Mouse (Mus musculus): ENCODE measurements around the gene Elmo2.

Elmo2 gene

GRCm38 (mm10) chr2:165326304-165327190 lies at the start of gene Elmo2:
Gene Elmo2 (minus strand): TSS chr2:165326479.
- DNase-seq, result peak; percentile 98 to 99

DNA sequence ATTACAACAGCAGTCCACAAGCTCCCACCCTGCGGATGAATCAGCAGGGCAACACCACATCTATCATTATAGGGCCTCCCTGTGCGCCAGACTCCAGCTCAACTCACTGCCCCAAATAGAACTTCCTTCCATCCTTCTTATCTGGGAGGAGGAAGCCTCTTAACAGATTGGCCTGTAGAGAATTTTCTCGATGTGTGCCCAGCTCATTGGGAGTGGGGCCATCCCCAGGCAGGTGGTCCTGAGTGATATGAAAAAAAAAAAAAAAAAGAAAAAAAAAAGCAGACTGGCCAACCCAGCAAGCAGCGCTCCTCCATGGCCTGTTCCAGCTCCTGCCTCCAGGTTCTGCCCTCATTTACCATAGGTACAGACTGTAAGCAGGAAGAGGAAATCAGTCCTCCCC lies 49.7 kb upstream of the Elmo2 start:
- DNase-seq, result no peak

DNA sequence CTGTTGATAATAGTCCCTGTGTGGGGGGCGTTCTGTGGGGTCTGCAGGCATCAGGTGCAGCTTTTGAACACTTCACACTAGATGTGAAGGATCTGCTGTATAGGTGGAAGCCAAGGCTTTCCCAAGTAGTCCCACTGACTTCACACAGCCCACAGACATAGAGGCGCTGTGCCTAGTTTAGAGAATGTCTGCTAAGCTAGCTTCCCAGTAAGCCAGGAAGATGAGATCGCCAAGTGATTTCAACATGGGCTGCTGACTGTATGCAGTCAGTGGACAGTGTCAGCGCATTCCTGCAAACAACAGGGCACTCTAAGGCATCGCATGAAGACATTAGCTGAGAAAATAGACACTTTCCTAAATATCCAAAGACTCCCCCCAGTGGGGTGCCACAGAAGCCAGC lies 49.2 kb upstream of the Elmo2 start:
- DNase-seq, result no peak

- no peak for DNase-seq
These were observed 44.8 kb upstream of the Elmo2 start for GRCm38 (mm10) chr2:165371066-165371465.

GRCm38 (mm10) chr2:165370348-165370747 lies 44.1 kb upstream of the Elmo2 start:
- DNase-seq, result no peak

DNA sequence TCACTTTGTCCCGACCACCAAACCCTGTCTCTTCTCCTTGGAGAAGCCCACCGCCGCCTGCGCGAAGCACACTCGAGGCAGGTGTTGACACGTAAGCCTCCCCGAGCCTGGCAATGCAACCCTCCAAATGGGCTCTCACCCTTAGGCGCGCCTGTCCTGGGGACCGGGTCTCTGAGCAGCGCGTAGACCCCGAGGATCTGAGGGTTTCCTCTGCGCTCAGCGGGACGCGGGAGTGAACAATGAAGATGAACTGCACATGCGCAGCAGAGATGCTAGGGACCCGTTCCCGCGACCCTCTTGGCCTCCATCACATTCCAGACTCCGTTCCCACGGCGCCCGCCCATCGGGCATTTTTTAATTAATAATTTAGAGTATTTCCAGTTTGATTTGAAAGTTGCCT lies 42.2 kb upstream of the Elmo2 start, which contains the start of gene Zfp663:
Gene Zfp663 (minus strand): TSS at position 234 of the 400 bp plus-strand sequence.
- no peak for DNase-seq

DNA sequence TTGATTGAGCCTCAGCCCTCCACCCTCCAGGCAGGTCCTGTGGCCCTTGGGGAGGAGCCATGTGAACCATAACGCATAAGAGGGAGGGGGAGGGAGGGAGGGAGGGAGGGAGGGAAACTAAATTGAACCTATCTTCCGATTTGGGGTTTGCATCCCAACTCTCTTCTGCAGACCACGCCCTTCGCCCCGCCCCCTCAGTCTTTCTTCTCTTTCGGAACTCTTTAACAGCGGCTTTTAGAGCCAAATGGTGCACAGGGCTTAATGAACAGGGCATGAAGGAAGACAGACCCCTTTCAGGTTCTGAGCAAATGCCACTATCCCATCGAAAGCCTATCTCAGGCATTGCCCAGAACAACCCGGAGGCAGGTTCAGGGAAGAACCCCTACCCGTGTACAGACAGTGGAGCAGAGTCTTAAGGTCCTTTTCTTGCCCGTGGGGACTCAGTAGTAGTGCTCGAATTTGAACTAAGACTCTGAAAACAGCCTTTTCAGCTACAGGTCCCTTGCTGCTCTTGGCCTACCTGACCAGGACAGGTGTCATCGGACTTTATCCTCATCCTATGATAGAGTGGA lies 41.7 kb upstream of the Elmo2 start:
- peak in 1 of 2 experiments; percentile 21 for DNase-seq

- peak; percentile 78 to 84 for DNase-seq
These were observed 40.8 kb upstream of the Elmo2 start for GRCm38 (mm10) chr2:165367047-165367520.

GRCm38 (mm10) chr2:165364334-165365091 lies 38.2 kb upstream of the Elmo2 start:
- peak; percentile 62 to 68 for DNase-seq

GRCm38 (mm10) chr2:165363282-165363681 lies 37.0 kb upstream of the Elmo2 start:
- DNase-seq, result no peak

DNA sequence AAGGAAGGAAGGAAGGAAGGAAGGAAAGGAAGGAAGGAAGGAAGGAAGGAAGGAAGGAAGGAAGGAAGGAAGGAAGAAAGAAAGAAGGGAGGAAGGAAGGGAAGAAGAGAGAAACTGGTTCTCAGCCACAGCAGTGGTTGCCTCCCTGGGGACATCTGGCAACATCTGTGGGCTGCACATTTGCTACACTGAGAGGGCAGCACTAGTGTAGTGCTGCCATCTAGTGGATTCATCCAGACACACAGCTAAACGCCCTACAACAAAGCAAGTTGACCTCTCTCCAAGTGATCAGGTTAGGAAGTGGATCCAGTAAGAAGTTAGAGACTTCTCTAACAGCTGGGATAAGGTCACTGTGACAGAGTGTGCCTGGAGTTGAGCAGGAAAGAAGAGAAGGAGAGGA lies 34.6 kb upstream of the Elmo2 start:
- DNase-seq, result peak in 1 of 2 experiments; percentile 67

DNA sequence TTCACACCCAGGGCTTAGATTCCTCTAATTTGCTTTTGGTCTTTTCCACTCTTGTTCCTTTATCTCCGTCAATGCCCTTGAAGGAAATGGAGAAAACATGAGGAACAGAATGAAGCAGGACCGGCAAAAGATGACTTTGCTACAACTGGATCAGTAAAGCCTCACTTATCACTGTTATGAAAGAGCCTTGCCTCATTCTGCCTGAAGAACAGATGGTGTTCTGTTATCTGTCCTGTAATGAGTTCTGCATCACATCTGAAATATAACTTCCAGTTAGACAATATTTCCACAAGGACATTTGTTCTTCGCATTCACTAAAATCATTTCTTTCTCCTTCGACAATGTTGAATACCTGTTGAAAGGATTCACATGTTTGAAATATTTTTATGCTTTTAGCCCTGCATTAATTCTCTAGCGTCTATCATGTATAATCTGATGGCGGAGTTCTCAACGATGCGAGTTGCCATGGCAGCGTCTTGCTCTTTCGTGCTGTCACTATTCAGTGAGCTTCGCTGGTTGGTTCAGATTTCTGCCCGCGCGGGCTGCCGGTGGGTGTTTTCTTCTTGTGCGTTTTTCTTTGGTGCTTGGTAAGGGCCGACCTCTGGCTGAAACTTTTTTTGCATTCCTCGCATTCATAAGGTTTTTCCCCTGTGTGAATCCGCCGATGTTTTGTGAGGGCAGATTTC lies 25.7 kb upstream of the Elmo2 start:
- DNase-seq, result no peak

GRCm38 (mm10) chr2:165349466-165349865 lies 23.2 kb upstream of the Elmo2 start:
- peak in 1 of 2 experiments; percentile 34 for DNase-seq

DNA sequence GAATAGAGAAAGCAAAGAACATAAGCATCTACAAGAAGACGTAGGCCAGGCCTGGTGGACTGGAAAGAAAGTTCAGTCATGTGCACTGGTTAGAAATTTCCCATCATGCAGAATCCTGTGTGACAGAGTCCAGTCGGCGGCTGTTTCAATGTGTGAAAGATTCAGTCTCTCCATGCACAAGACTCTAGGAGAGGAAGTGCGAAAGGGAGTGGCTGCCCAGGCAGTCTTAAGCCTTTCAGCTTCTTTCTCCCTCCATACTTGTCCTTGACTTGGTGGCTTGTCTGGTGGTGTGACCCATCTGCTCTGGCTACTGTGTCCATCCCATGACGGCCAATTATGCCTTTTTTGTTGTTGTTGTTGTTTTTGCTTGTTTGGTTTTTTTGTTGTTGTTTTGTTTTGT lies 19.9 kb upstream of the Elmo2 start:
- DNase-seq, result no peak

- peak; percentile 53 to 76 for DNase-seq
These were observed 10.9 kb upstream of the Elmo2 start for GRCm38 (mm10) chr2:165337191-165337590.

DNA sequence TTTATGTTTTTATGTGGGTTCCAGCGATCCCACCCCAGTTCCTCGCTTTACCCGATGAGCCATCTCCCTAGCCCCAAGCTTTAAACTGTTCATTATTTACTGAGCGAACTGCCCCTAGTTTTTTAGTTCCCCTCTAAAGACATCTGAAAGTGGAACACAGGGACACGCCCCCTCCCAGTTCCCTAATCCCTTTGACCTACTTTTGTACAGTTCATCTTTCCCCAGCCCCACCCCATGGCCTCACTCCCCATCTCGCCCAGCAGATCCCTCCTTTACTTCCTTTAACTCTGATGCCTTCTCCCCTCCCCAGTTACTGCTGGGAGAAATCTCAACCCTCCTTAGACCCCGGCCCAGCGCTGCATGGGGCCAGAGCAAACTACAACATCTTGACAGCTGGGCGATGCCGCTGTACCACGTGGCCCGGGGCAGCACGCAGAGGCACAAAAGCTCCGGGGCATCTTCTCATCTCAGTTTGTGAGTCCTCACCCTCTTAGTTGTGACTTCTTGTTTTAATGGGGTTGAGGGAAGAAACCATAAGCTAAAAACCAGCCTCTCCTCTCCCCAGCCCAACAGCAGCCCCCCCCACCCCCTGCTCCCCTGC lies 6.4 kb upstream of the Elmo2 start:
- peak in 1 of 2 experiments; percentile 65 for DNase-seq

GRCm38 (mm10) chr2:165329703-165330102 lies 3.4 kb upstream of the Elmo2 start:
- peak in 1 of 2 experiments; percentile 12 for DNase-seq

- peak in 1 of 2 experiments; percentile 11 for DNase-seq
These were observed 2.5 kb upstream of the Elmo2 start for GRCm38 (mm10) chr2:165328746-165329145.

DNA sequence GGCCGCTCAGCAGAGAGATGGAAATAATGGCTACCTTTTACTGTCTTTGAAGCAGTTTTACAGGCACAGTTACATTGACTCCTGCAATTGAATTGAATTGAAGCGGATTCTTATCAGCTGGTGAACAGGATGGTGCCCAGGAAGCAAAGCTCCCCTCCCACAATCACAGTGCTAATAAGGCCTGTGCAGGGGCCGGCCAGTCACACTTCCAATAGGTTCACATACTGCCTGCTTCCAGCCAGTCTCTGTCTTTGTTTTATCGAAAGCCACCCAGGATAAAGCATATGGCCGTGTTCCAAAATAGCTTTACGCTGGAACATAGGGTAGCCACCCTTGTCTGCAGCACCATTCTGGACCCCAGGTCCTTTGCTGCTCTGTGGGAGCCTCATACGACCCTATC lies 1.1 kb upstream of the Elmo2 start:
- DNase-seq, result peak in 1 of 2 experiments; percentile 19

GRCm38 (mm10) chr2:165325521-165326303 lies 567 bp downstream of the Elmo2 start:
- peak in 1 of 2 experiments; percentile 58 for DNase-seq

DNA sequence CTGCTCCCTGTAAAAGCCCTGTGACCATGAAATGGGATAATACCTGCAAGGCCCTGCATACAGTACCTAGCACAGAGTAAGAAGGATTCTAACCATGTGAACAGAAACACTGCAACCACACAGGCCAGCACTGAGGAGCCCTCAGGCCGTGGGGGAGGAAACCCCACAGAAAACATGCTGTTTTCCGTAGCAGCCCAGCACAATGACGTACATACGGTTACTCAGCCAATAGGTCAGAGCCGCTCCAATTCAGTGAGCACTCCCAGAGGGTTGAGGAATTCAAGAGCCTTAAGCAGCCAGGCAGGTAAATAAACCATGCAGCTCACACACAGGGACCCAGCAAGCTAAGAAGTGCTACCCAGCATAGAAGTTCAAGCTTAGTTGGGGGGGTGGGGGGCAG lies 2.4 kb downstream of the Elmo2 start:
- DNase-seq, result peak; percentile 55 to 68

Data from lung, postnatal 4 days (tissue).